Mouse (Mus musculus) lung, adult 2 months (tissue): ENCODE measurements at regions not wholly inside any gene's neighbourhood (a gene's known extent, or its start where the extent isn't known, plus 50 kb on each side); places are given as distances from the start of the nearest gene placed in this dataset.

Source experiments
- DNase-seq: peaks from one replicate; pipeline ENCODE4 v3.0.0; 2022
- H3K4me1 ChIP-seq: fragments of 200-500 bp; 2 replicates; pipeline ENCODE4 v1.6.1; 2011; ENCODE audit warnings: low read length; ENCODE audit not compliant: control insufficient read depth, insufficient read depth
- H3K4me3 ChIP-seq: fragments of 200-500 bp; replicated peaks from 2 replicates; pipeline ENCODE3; 2011; ENCODE audit warnings: low read depth, mild to moderate bottlenecking, control low read depth, low read length; ENCODE audit errors: extremely low read depth
- CTCF ChIP-seq: fragments of 200-500 bp; IDR thresholded peaks from 2 replicates; pipeline ENCODE4 v1.5.1; 2011; ENCODE audit warnings: mild to moderate bottlenecking, low read length, control low read depth; ENCODE audit not compliant: insufficient read depth
- POLR2A ChIP-seq: fragments of 200-500 bp; IDR thresholded peaks from 2 replicates; pipeline ENCODE4 v1.6.1; 2011; ENCODE audit warnings: low read depth, mild to moderate bottlenecking, control low read depth, low read length, borderline replicate concordance; ENCODE audit errors: extremely low read depth
- WGBS: fragments of 180-500 bp; shearing (Covaris S2); methylation state at CpG from one replicate; pipeline ENCODE4 v1.1.7; 2018; 5-methylcytosine and 5-hydroxymethylcytosine counted together

GRCm38 (mm10) chr7:95738725-95739245, 432.3 kb upstream of the Tenm4 start:
- H3K4me3 ChIP-seq, result no peak overlapping the region
- no peaks in the 10 kb centered on the region for H3K4me1 ChIP-seq
- no peak for TF ChIP-seq POLR2A
- TF ChIP-seq CTCF, result no peak
- no peak for DNase-seq
- WGBS, result 63% methylated on average over 2 of the region's 2 CpGs

DNA sequence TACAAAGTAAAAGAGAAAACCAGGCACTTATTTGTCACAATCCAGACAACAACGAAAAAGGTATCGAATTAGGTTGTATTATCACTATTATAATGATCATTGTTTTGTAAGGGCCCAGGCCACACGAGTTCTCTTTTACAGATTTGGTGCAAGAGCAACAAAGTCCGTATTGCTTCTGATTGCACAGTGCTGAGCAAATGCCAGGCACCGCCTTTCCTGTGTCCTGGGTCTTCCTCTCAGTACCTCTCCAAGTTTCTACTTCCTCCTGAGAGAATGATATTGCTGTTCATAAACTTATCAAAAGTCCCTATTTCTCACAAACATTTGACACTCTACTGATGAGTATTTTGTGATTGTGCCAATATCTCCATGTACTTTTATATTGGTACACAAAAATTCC, 431.3 kb upstream of the Tenm4 start:
- WGBS, result 80% methylated on average over 5 of the region's 5 CpGs

GRCm38 (mm10) chr7:95758375-95758774, 412.7 kb upstream of the Tenm4 start:
- Histone ChIP-seq H3K4me3 (no peak overlapping the region), H3K4me1 (no peaks in the 10 kb centered on the region)
- DNase-seq, result no peak
- TF ChIP-seq CTCF (no peak), POLR2A (no peak)
- WGBS, result 72% methylated on average over 2 of the region's 2 CpGs

More for the DNA sequence above, 431.3 kb upstream of the Tenm4 start:
- no peak for DNase-seq
- TF ChIP-seq POLR2A (no peak), CTCF (no peak)
- no peak overlapping the region for H3K4me3 ChIP-seq
- no peaks in the 10 kb centered on the region for H3K4me1 ChIP-seq

- 91% methylated on average over 12 of the region's 12 CpGs for WGBS
Observed at GRCm38 (mm10) chr7:95760945-95761661, 409.9 kb upstream of the Tenm4 start.

GRCm38 (mm10) chr7:95766356-95767150, 404.5 kb upstream of the Tenm4 start:
- WGBS, result 71% methylated on average over 6 of the region's 6 CpGs
- no peak for TF ChIP-seq CTCF
- TF ChIP-seq POLR2A, result no peak
- H3K4me1 ChIP-seq, result no peaks in the 10 kb centered on the region
- DNase-seq, result no peak
- H3K4me3 ChIP-seq, result no peak overlapping the region

More at GRCm38 (mm10) chr7:95760945-95761661, 409.9 kb upstream of the Tenm4 start:
- no peak overlapping the region for H3K4me3 ChIP-seq
- no peak for TF ChIP-seq CTCF
- TF ChIP-seq POLR2A, result no peak
- no peaks in the 10 kb centered on the region for H3K4me1 ChIP-seq
- DNase-seq, result no peak

- Histone ChIP-seq H3K4me1 (no peaks in the 10 kb centered on the region), H3K4me3 (no peak overlapping the region)
- no peak for DNase-seq
- TF ChIP-seq CTCF (no peak), POLR2A (no peak)
Observed at GRCm38 (mm10) chr7:95784523-95784922, 386.5 kb upstream of the Tenm4 start.

GRCm38 (mm10) chr7:95787543-95787942, 383.5 kb upstream of the Tenm4 start:
- Histone ChIP-seq H3K4me1 (no peaks in the 10 kb centered on the region), H3K4me3 (no peak overlapping the region)
- DNase-seq, result no peak
- 78% methylated on average over 1 of the region's 1 CpGs for WGBS
- TF ChIP-seq POLR2A, result no peak
- TF ChIP-seq CTCF, result no peak

DNA sequence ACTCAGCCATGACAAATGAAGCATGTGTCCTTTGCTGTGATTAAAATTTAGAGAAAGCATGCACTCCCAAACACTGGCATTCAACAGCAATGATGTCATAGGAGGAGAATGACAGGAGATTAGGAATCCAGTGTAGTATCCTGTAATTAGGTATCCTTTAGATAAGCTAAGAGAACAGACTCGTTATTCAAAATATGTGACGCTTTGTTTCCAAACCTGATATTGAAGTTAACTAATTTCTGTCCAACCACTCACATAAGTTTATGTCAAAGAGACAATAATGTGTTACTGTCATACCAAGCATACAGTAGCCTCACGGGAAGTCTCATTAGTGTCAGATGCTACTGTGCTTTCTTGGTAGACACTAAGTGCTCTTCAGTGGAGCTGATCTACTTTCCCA, 383.1 kb upstream of the Tenm4 start:
- 57% methylated on average over 3 of the region's 3 CpGs for WGBS
- TF ChIP-seq CTCF, result no peak
- no peak for TF ChIP-seq POLR2A
- H3K4me1 ChIP-seq, result no peaks in the 10 kb centered on the region
- H3K4me3 ChIP-seq, result no peak overlapping the region
- DNase-seq, result no peak

GRCm38 (mm10) chr7:95789424-95789823, 381.6 kb upstream of the Tenm4 start:
- H3K4me3 ChIP-seq, result no peak overlapping the region
- DNase-seq, result no peak
- TF ChIP-seq CTCF (no peak), POLR2A (no peak)
- WGBS, result 60% methylated on average over 5 of the region's 5 CpGs
- H3K4me1 ChIP-seq, result no peaks in the 10 kb centered on the region
